Mouse (Mus musculus) hindbrain, embryonic 13.5 days (tissue): ENCODE measurements around the gene Gm9049. TPM values are rescaled to one million over a fixed set of nuclear protein-coding genes. Genes with fewer than 3 reads are reported as not detected.
"Not testable (repeated sequence)": the region's sequence is repeated elsewhere in the genome, so short reads cannot be mapped to it uniquely, and the experiment has no call there.

Experiments used
- ATAC-seq: fragments of 200-750 bp; cut with Nextera tagmentation; 2 replicates; pipeline ENCODE4 v1.8.0; 2017; ENCODE audit warnings: moderate TSS enrichment; ENCODE audit not compliant: low FRiP score
- H3K27ac ChIP-seq: fragments of 300-500 bp; sonication (generic); 2 replicates; pipeline ENCODE4 v1.5.1; 2015; ENCODE audit warnings: inconsistent platforms, mild to moderate bottlenecking, moderate library complexity
- H3K27me3 ChIP-seq: fragments of 300-500 bp; sonication (generic); 2 replicates; pipeline ENCODE4 v1.6.1; 2015; ENCODE audit warnings: mild to moderate bottlenecking, inconsistent platforms
- H3K36me3 ChIP-seq: fragments of 300-500 bp; sonication (generic); 2 replicates; pipeline ENCODE4 v1.6.1; 2015; ENCODE audit warnings: mild to moderate bottlenecking, inconsistent platforms
- H3K4me1 ChIP-seq: fragments of 300-500 bp; sonication (generic); replicated peaks from 2 replicates; pipeline ENCODE4 v1.6.1; 2015; ENCODE audit warnings: inconsistent platforms
- H3K4me2 ChIP-seq: fragments of 300-500 bp; sonication (generic); 2 replicates; pipeline ENCODE4 v1.6.1; 2015; ENCODE audit warnings: inconsistent platforms, mild to moderate bottlenecking, moderate library complexity
- H3K4me3 ChIP-seq: fragments of 300-500 bp; sonication (generic); 2 replicates; pipeline ENCODE4 v1.5.1; 2015; ENCODE audit warnings: mild to moderate bottlenecking, inconsistent platforms
- H3K9ac ChIP-seq: fragments of 300-500 bp; sonication (generic); 2 replicates; pipeline ENCODE4 v1.6.1; 2015; ENCODE audit warnings: mild to moderate bottlenecking, inconsistent platforms
- H3K9me3 ChIP-seq: fragments of 300-500 bp; sonication (generic); 2 replicates; pipeline ENCODE4 v1.6.1; 2016; ENCODE audit warnings: inconsistent platforms
- WGBS: fragments of 180-500 bp; shearing (Covaris S2); methylation state at CpG from one replicate; pipeline ENCODE4 v1.1.7; 2015; 5-methylcytosine and 5-hydroxymethylcytosine counted together
- polyA plus RNA-seq: library from polyadenylated mRNA; unstranded; fragments of >200 nt; fragmentation: Nextera tagmentation; extraction: Ambion mirVana; gene quantifications from 2 replicates; pipeline ENCODE4 v1.2.1, GENCODE M21; 2015

Gene Gm9049
- polyA plus RNA-seq: 0.09 TPM in 1 of 2 replicates, not detected in the other

DNA sequence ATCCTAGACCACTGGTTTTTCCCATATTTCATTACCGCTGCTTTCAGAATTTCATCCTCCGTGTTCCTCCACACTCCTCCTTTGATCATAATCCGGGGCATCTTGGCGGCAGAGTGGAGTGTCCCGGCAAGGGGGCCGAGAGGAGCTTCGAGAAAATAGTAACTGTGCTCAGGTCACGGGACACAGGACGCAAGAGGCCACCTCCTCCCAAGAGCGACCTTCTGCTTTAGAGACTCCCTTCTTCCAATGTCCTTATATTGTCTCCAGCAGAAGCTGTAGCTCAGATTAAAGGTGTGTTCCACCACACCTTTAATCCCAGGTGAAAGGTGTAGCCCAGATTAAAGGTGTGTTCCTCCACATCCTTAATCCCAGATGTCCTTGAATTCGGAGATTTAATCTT is at the start of gene Gm9049:
Gene Gm9049, minus strand, starts transcription at position 101 of the 400 bp plus-strand sequence.
- ATAC-seq: not testable (repeated sequence)

DNA sequence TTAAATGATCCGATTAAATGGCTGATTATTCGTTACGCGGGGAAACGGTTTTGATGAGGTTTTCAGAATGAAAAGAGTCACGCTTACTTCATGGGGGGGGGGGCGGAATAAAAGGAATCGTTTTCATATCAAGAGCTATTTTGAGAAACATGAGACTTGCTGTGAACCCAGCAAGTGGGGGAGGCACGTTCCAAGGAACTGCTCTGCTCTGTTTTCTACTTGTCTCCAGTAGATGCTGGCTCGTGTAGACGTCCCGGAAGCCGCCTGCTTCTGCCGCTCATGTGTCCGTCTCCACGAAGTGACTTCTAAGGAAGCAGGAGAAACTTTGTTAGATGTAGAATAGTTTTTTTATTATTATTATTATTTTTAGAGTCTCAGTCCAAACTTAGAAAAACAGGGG is 46.0 kb upstream of the Gm9049 start:
- no peaks in the 10 kb centered on the region for H3K36me3 ChIP-seq
- 79% methylated on average over 16 of the region's 16 CpGs for WGBS
- no peaks in the 10 kb centered on the region for H3K9me3 ChIP-seq
- no peak overlapping the region for H3K4me3 ChIP-seq
- no peak overlapping the region for H3K9ac ChIP-seq
- H3K4me1 ChIP-seq: no peaks in the 10 kb centered on the region
- no peak overlapping the region for H3K4me2 ChIP-seq
- no peaks in the 10 kb centered on the region for H3K27me3 ChIP-seq
- no peak overlapping the region for H3K27ac ChIP-seq
- ATAC-seq: no peak

More for the DNA sequence above, at the start of gene Gm9049:
- not testable (repeated sequence) for H3K4me3 ChIP-seq, H3K9me3 ChIP-seq, H3K4me2 ChIP-seq, H3K9ac ChIP-seq, H3K27me3 ChIP-seq, H3K36me3 ChIP-seq, H3K4me1 ChIP-seq, H3K27ac ChIP-seq
- 75% methylated on average over 1 of the region's 11 CpGs for WGBS

DNA sequence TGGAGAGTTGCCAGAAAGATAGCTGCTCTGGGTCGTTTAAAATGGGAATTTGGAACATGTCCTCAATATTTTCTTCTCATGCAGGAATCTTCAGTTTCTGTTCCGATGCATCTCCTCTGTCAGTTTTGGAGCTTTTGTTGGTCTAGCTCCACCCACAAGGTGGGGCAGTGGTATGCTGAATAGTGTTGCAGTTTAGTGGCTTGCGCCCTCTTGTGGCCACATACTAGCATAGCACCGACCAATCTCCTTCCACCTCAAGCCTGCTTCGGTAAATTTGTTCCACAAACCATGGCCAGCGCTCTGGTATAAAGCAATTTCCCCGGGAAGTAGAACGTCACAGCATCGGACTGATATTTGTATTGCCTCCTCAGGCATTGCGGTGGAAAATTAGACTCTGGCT is 16.5 kb upstream of the Gm9049 start:
- Histone ChIP-seq H3K9me3 (no peaks in the 10 kb centered on the region), H3K9ac (no peak overlapping the region), H3K4me3 (0 out of 2 replicates have a peak overlapping the region, but pooled peaks have one; percentile 15), H3K27ac (no peak overlapping the region), H3K27me3 (0 out of 2 replicates have a peak, but pooled peaks cover 4% of the 10 kb centered on the region), H3K4me1 (no peaks in the 10 kb centered on the region), H3K36me3 (no peaks in the 10 kb centered on the region), H3K4me2 (peak overlapping the region; percentile 36)
- ATAC-seq: peak; percentile 88
- WGBS: 8% methylated on average over 10 of the region's 10 CpGs

DNA sequence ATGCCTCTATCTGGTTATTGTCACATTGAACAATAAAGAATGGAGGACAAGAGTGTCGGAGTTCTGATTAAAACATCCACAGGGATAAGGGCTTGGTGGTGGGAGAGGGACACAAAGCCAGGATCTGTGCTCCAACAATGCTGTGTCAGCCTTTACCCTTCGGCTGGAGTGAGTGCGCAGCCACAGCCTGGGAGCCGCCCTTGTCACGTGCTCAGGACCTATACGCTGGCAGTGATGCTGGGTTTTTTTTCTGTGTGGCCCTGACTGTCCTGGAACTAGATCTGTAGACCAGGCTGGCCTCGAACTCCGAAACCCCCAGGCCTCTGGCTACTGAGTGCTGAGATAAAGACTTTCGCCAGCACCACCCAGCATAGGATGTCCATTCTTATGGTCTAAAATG is 15.6 kb upstream of the Gm9049 start:
- 80% methylated on average over 9 of the region's 9 CpGs for WGBS
- Histone ChIP-seq H3K27me3 (0 out of 2 replicates have a peak, but pooled peaks cover 4% of the 10 kb centered on the region), H3K27ac (no peak overlapping the region), H3K36me3 (no peaks in the 10 kb centered on the region), H3K9ac (no peak overlapping the region), H3K4me1 (no peaks in the 10 kb centered on the region), H3K9me3 (no peaks in the 10 kb centered on the region), H3K4me3 (no peak overlapping the region), H3K4me2 (no peak overlapping the region)
- no peak for ATAC-seq

DNA sequence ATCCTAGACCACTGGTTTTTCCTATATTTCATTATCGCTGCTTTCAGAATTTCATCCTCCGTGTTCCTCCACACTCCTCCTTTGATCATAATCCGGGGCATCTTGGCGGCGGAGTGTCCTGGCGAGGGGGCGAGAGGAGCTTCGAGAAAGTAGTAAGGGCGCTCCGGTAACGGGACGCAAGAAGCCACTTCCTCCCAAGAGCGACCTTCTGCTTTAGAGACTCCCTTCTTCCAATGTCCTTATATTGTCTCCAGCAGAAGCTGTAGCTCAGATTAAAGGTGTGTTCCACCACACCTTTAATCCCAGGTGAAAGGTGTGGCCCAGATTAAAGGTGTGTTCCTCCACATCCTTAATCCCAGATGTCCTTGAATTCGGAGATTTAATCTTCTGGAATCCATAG is 5.3 kb downstream of the Gm9049 start, which contains the start of gene Gm9048:
Gene Gm9048, minus strand, starts transcription at position 101 of the 400 bp plus-strand sequence.
- H3K36me3 ChIP-seq, H3K4me1 ChIP-seq, H3K9me3 ChIP-seq, H3K27ac ChIP-seq, ATAC-seq, H3K9ac ChIP-seq, H3K4me3 ChIP-seq, H3K27me3 ChIP-seq, H3K4me2 ChIP-seq: not testable (repeated sequence)
- 67% methylated on average over 1 of the region's 14 CpGs for whole genome bisulfite sequencing

DNA sequence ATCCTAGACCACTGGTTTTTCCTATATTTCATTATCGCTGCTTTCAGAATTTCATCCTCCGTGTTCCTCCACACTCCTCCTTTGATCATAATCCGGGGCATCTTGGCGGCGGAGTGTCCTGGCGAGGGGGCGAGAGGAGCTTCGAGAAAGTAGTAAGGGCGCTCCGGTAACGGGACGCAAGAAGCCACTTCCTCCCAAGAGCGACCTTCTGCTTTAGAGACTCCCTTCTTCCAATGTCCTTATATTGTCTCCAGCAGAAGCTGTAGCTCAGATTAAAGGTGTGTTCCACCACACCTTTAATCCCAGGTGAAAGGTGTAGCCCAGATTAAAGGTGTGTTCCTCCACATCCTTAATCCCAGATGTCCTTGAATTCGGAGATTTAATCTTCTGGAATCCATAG is 10.8 kb downstream of the Gm9049 start, which contains the start of gene Gm9046:
Gene Gm9046, minus strand, starts transcription at position 101 of the 400 bp plus-strand sequence.
- H3K9ac ChIP-seq, H3K36me3 ChIP-seq, H3K4me2 ChIP-seq, H3K27ac ChIP-seq, ATAC-seq, H3K27me3 ChIP-seq, H3K4me3 ChIP-seq, H3K9me3 ChIP-seq, H3K4me1 ChIP-seq: not testable (repeated sequence)
- no CpG with 5 or more reads among the region's 14 CpGs for WGBS

DNA sequence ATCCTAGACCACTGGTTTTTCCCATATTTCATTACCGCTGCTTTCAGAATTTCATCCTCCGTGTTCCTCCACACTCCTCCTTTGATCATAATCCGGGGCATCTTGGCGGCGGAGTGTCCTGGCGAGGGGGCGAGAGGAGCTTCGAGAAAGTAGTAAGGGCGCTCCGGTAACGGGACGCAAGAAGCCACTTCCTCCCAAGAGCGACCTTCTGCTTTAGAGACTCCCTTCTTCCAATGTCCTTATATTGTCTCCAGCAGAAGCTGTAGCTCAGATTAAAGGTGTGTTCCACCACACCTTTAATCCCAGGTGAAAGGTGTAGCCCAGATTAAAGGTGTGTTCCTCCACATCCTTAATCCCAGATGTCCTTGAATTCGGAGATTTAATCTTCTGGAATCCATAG is 16.2 kb downstream of the Gm9049 start, which contains the start of gene Gm9045:
Gene Gm9045, minus strand, starts transcription at position 101 of the 400 bp plus-strand sequence.
- H3K27ac ChIP-seq, H3K9me3 ChIP-seq, H3K4me3 ChIP-seq, H3K27me3 ChIP-seq, H3K36me3 ChIP-seq, H3K4me2 ChIP-seq, H3K4me1 ChIP-seq, ATAC-seq, H3K9ac ChIP-seq: not testable (repeated sequence)
- no CpG with 5 or more reads among the region's 14 CpGs for WGBS

DNA sequence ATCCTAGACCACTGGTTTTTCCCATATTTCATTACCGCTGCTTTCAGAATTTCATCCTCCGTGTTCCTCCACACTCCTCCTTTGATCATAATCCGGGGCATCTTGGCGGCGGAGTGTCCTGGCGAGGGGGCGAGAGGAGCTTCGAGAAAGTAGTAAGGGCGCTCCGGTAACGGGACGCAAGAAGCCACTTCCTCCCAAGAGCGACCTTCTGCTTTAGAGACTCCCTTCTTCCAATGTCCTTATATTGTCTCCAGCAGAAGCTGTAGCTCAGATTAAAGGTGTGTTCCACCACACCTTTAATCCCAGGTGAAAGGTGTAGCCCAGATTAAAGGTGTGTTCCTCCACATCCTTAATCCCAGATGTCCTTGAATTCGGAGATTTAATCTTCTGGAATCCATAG is 21.6 kb downstream of the Gm9049 start, which contains the start of gene Gm9044:
Gene Gm9044, minus strand, starts transcription at position 101 of the 400 bp plus-strand sequence.
- no CpG with 5 or more reads among the region's 14 CpGs for WGBS

DNA sequence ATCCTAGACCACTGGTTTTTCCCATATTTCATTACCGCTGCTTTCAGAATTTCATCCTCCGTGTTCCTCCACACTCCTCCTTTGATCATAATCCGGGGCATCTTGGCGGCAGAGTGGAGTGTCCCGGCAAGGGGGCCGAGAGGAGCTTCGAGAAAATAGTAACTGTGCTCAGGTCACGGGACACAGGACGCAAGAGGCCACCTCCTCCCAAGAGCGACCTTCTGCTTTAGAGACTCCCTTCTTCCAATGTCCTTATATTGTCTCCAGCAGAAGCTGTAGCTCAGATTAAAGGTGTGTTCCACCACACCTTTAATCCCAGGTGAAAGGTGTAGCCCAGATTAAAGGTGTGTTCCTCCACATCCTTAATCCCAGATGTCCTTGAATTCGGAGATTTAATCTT is 27.0 kb downstream of the Gm9049 start, which contains the start of gene Gm9040:
Gene Gm9040, minus strand, starts transcription at position 101 of the 400 bp plus-strand sequence.
- not testable (repeated sequence) for H3K9me3 ChIP-seq, H3K9ac ChIP-seq, ATAC-seq, H3K27ac ChIP-seq, H3K36me3 ChIP-seq, H3K4me2 ChIP-seq, H3K4me1 ChIP-seq, H3K27me3 ChIP-seq, H3K4me3 ChIP-seq
- WGBS: no CpG with 5 or more reads among the region's 11 CpGs

More for the DNA sequence above, 21.6 kb downstream of the Gm9049 start, which contains the start of gene Gm9044:
- H3K4me1 ChIP-seq, H3K27me3 ChIP-seq, ATAC-seq, H3K36me3 ChIP-seq, H3K9me3 ChIP-seq, H3K4me3 ChIP-seq, H3K4me2 ChIP-seq, H3K27ac ChIP-seq, H3K9ac ChIP-seq: not testable (repeated sequence)

DNA sequence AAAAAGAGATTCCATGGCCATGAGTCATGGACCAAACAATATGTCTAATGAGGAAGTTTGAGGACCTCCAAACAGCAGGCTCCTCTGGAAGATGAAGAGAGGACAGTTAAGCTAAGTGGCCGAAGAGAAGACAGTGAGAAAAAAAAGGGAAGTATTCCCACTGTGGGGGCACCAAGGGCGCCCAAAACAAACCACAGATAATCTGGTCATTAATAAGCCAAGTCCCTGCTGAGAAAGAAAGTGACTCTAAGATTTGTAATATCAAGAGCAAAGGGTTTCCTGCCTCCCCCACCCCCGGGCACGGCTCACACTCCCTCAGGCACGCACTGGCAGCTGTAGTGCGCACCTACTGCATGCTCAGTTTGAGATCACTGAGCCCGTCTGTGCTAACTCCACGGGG is 34.9 kb downstream of the Gm9049 start:
- H3K4me2 ChIP-seq: no peak overlapping the region
- ATAC-seq: no peak
- no peak overlapping the region for H3K27ac ChIP-seq
- 86% methylated on average over 8 of the region's 8 CpGs for WGBS
- no peaks in the 10 kb centered on the region for H3K9me3 ChIP-seq
- H3K4me3 ChIP-seq: no peak overlapping the region
- no peaks in the 10 kb centered on the region for H3K4me1 ChIP-seq
- H3K27me3 ChIP-seq: no peaks in the 10 kb centered on the region
- no peak overlapping the region for H3K9ac ChIP-seq
- no peaks in the 10 kb centered on the region for H3K36me3 ChIP-seq

DNA sequence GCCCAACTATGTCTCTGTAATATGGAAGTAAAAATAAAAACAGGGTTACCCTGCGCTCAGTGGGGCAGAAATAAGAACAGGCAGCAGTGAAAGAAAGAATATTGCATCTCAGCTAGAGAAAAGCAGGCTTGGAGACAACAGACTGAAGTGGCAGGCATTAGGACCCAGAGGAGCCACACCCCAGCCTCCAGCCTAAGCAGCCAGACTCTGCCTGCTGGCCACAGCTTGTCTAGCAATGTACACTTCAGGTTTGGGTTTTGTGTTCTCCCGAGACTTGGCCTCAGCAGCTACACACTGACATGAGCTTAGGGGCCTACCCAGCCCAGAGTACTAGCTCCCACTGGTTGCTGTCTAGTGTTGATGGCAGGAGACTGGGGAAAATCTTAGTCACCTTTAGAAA is 51.8 kb downstream of the Gm9049 start:
- not testable (repeated sequence) for H3K27me3 ChIP-seq, ATAC-seq, H3K4me3 ChIP-seq, H3K9ac ChIP-seq, H3K36me3 ChIP-seq, H3K27ac ChIP-seq, H3K4me2 ChIP-seq, H3K4me1 ChIP-seq, H3K9me3 ChIP-seq
- WGBS: 47% methylated on average over 2 of the region's 2 CpGs
